Mouse (Mus musculus) small intestine, adult 2 months (tissue): ENCODE results near the gene Mrpl27.

Source experiments
- CTCF ChIP-seq: fragments of 200-500 bp; IDR thresholded peaks from 2 replicates; pipeline ENCODE4 v1.5.1; 2012; ENCODE audit warnings: low read depth, mild to moderate bottlenecking, control low read depth, inconsistent platforms, low read length, moderate library complexity, mixed read lengths; ENCODE audit not compliant: insufficient replicate concordance, insufficient read length; ENCODE audit errors: extremely low read depth
- POLR2A ChIP-seq: fragments of 200-500 bp; IDR thresholded peaks from 2 replicates; pipeline ENCODE4 v1.6.1; 2012; ENCODE audit warnings: low read depth, mild to moderate bottlenecking, control low read depth, inconsistent platforms, low read length, moderate library complexity

DNA sequence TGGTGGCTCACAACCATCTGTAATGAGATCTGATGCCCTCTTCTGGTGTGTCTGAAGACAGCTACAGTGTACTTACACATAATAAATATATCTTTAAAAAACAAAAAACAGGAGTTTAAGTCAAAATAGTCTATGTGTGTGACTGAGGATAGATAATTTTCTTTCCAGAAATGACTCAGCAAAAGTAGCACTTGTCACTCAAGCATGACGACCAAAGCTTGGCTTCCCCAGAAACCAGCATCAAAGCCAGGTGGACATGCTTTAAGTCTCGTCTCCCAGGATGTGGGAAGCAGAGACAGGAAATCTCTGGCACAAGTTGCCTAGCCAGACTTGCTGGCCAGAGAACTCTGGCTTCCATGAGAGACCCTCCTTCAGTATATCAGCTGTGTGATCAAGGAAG, 31.4 kb upstream of the Mrpl27 start:
- TF ChIP-seq CTCF, result no peak
- TF ChIP-seq POLR2A, result no peak
